Mouse (Mus musculus) forebrain, postnatal 0 days (tissue): ENCODE data around the gene Cmpk1. TPM values are rescaled to one million over a fixed set of nuclear protein-coding genes. Genes with fewer than 3 reads are reported as not detected.
A peak's percentile ranks its signal among the peaks of the same experiment; 100 is the strongest.

ENCODE experiments used
- ATAC-seq: fragments of 200-750 bp; cut with Nextera tagmentation; 2 replicates; pipeline ENCODE4 v1.8.0; 2017; ENCODE audit warnings: mild to moderate bottlenecking, moderate library complexity
- DNase-seq: peaks from one replicate; pipeline ENCODE4 v3.0.0-alpha.2; 2015
- H3K27ac ChIP-seq: fragments of 300-500 bp; sonication (generic); 2 replicates; pipeline ENCODE4 v1.5.1; 2014; ENCODE audit warnings: low read depth, mild to moderate bottlenecking, antibody characterized with exemption, low read length, moderate library complexity, mixed read lengths
- H3K27me3 ChIP-seq: fragments of 300-500 bp; sonication (generic); 2 replicates; pipeline ENCODE4 v1.6.1; 2014; ENCODE audit warnings: mild to moderate bottlenecking, low read length, mixed read lengths; ENCODE audit not compliant: insufficient read depth
- H3K36me3 ChIP-seq: fragments of 300-500 bp; sonication (generic); 2 replicates; pipeline ENCODE4 v1.6.1; 2014; ENCODE audit warnings: mild to moderate bottlenecking, moderate library complexity; ENCODE audit not compliant: insufficient read depth
- H3K4me1 ChIP-seq: fragments of 300-500 bp; sonication (generic); 2 replicates; pipeline ENCODE4 v1.6.1; 2014; ENCODE audit warnings: antibody characterized with exemption; ENCODE audit not compliant: insufficient read depth
- H3K4me2 ChIP-seq: fragments of 300-500 bp; sonication (generic); 2 replicates; pipeline ENCODE4 v1.6.1; 2014; ENCODE audit warnings: low read depth, mild to moderate bottlenecking, moderate library complexity
- H3K4me3 ChIP-seq: fragments of 300-500 bp; sonication (generic); 2 replicates; pipeline ENCODE4 v1.5.1; 2014; ENCODE audit warnings: low read depth, low read length, mixed read lengths
- H3K9ac ChIP-seq: fragments of 300-500 bp; sonication (generic); 2 replicates; pipeline ENCODE4 v1.6.1; 2014; ENCODE audit warnings: mild to moderate bottlenecking
- H3K9me3 ChIP-seq: fragments of 300-500 bp; sonication (generic); 2 replicates; pipeline ENCODE4 v1.6.1; 2016; ENCODE audit warnings: low read length
- CTCF ChIP-seq: sonication (generic); IDR thresholded peaks from 2 replicates; pipeline ENCODE4 v1.5.1; 2016; ENCODE audit warnings: antibody characterized with exemption, control low read depth, low read depth
- WGBS: fragments of 180-500 bp; shearing (Covaris S2); extraction: QIAGEN DNeasy Blood & Tissue Kit; methylation state at CpG from one replicate; pipeline ENCODE4 v1.1.7; 2014; 5-methylcytosine and 5-hydroxymethylcytosine counted together
- polyA plus RNA-seq: library from polyadenylated mRNA; unstranded; fragments of >200 nt; fragmentation: Nextera tagmentation; extraction: Ambion mirVana; gene quantifications from 2 replicates; pipeline ENCODE4 v1.2.1, GENCODE M21; 2015
- total RNA-seq: library from RNA; depleted of rRNA; stranded (reverse); fragments of >200 nt; gene quantifications from 2 replicates; pipeline ENCODE4 v1.2.3, GENCODE M21; 2014

The Cmpk1 gene
- total and polyA plus RNA-seq, 2 experiments from 2014 or later = 132 to 208 TPM

GRCm38 (mm10) chr4:114959533-114959932, 27.5 kb downstream of the Cmpk1 start:
- no peak for TF ChIP-seq CTCF
- Histone ChIP-seq H3K36me3 (0 out of 2 replicates have a peak, but pooled peaks cover 18% of the 10 kb centered on the region), H3K9me3 (no peaks in the 10 kb centered on the region), H3K4me1 (no peaks in the 10 kb centered on the region), H3K9ac (no peak overlapping the region), H3K27me3 (no peaks in the 10 kb centered on the region), H3K27ac (no peak overlapping the region), H3K4me2 (no peak overlapping the region), H3K4me3 (no peak overlapping the region)
- no peak for ATAC-seq
- 96% methylated on average over 2 of the region's 2 CpGs for WGBS
- DNase-seq = no peak

- Histone ChIP-seq H3K9ac (no peak overlapping the region), H3K9me3 (no peaks in the 10 kb centered on the region), H3K4me2 (no peak overlapping the region), H3K27me3 (no peaks in the 10 kb centered on the region), H3K4me3 (no peak overlapping the region), H3K27ac (no peak overlapping the region), H3K36me3 (0 out of 2 replicates have a peak, but pooled peaks cover 15% of the 10 kb centered on the region), H3K4me1 (no peaks in the 10 kb centered on the region)
- no peak for TF ChIP-seq CTCF
- 96% methylated on average over 4 of the region's 4 CpGs for WGBS
- no peak for DNase-seq
- ATAC-seq = no peak
These were observed 28.3 kb downstream of the Cmpk1 start for GRCm38 (mm10) chr4:114958786-114959185.

- no peaks in the 10 kb centered on the region for H3K9me3 ChIP-seq
- H3K27ac ChIP-seq = no peak overlapping the region
- H3K9ac ChIP-seq = no peak overlapping the region
- no peak for TF ChIP-seq CTCF
- no peak overlapping the region for H3K4me2 ChIP-seq
- H3K27me3 ChIP-seq = no peaks in the 10 kb centered on the region
- ATAC-seq (no peak), DNase-seq (no peak)
- H3K4me1 ChIP-seq = no peaks in the 10 kb centered on the region
- WGBS = 56% methylated on average over 2 of the region's 2 CpGs
- H3K4me3 ChIP-seq = no peak overlapping the region
- 0 out of 2 replicates have a peak, but pooled peaks cover 15% of the 10 kb centered on the region for H3K36me3 ChIP-seq
These were observed 28.8 kb downstream of the Cmpk1 start for GRCm38 (mm10) chr4:114958231-114958630.

- Histone ChIP-seq H3K27ac (no peak overlapping the region), H3K9me3 (no peaks in the 10 kb centered on the region), H3K36me3 (0 out of 2 replicates have a peak, but pooled peaks cover 8% of the 10 kb centered on the region), H3K27me3 (no peaks in the 10 kb centered on the region), H3K4me1 (no peaks in the 10 kb centered on the region), H3K4me3 (no peak overlapping the region), H3K9ac (no peak overlapping the region), H3K4me2 (no peak overlapping the region)
- no peak for ATAC-seq
- TF ChIP-seq CTCF = no peak
- DNase-seq = no peak
These were observed 29.6 kb downstream of the Cmpk1 start for GRCm38 (mm10) chr4:114957403-114957802.

- ATAC-seq (no peak), DNase-seq (no peak)
- Histone ChIP-seq H3K9me3 (no peaks in the 10 kb centered on the region), H3K36me3 (no peaks in the 10 kb centered on the region), H3K27ac (no peak overlapping the region), H3K4me3 (no peak overlapping the region), H3K4me1 (no peaks in the 10 kb centered on the region), H3K4me2 (no peak overlapping the region), H3K9ac (no peak overlapping the region), H3K27me3 (no peaks in the 10 kb centered on the region)
- no peak for TF ChIP-seq CTCF
- WGBS = 93% methylated on average over 3 of the region's 3 CpGs
These were observed 33.9 kb downstream of the Cmpk1 start for GRCm38 (mm10) chr4:114953172-114953571.

- Histone ChIP-seq H3K4me2 (no peak overlapping the region), H3K27me3 (0 out of 2 replicates have a peak, but pooled peaks cover 7% of the 10 kb centered on the region), H3K9ac (no peak overlapping the region), H3K4me3 (no peak overlapping the region), H3K4me1 (no peaks in the 10 kb centered on the region), H3K27ac (no peak overlapping the region), H3K9me3 (no peaks in the 10 kb centered on the region), H3K36me3 (no peaks in the 10 kb centered on the region)
- no peak for TF ChIP-seq CTCF
- 65% methylated on average over 7 of the region's 7 CpGs for WGBS
- no peak for ATAC-seq
- no peak for DNase-seq
These were observed 39.1 kb downstream of the Cmpk1 start for GRCm38 (mm10) chr4:114947852-114948481.

- 33% methylated on average over 6 of the region's 6 CpGs for WGBS
- DNase-seq (peak; percentile 87), ATAC-seq (peak; percentile 93)
- Histone ChIP-seq H3K4me2 (no peak overlapping the region), H3K4me1 (no peaks in the 10 kb centered on the region), H3K9ac (no peak overlapping the region), H3K27ac (no peak overlapping the region), H3K27me3 (0 out of 2 replicates have a peak, but pooled peaks cover 7% of the 10 kb centered on the region), H3K36me3 (no peaks in the 10 kb centered on the region), H3K9me3 (no peaks in the 10 kb centered on the region), H3K4me3 (no peak overlapping the region)
- peak; percentile 96 for TF ChIP-seq CTCF
These were observed 39.6 kb downstream of the Cmpk1 start for GRCm38 (mm10) chr4:114947395-114947794.
